Mouse (Mus musculus): ENCODE data around the gene Atp6v1b1. TPM values are rescaled to one million over a fixed set of nuclear protein-coding genes. Genes with fewer than 3 reads are reported as not detected.

The Atp6v1b1 gene
- polyA plus RNA-seq, 1 experiment, result not detected

- WGBS, result 4% methylated on average over 34 of the region's 34 CpGs
- H3K27ac ChIP-seq (ENCODE audit: insufficient read depth, low read depth, low read length), result no peak overlapping the region
- peaks cover 11% of the 10 kb centered on the region for H3K4me1 ChIP-seq (ENCODE audit: control insufficient read depth, insufficient read depth, low read length)
- TF ChIP-seq POLR2A (IDR thresholded peaks at IDR 0.05; ENCODE audit: insufficient read depth, low read depth, low read length) (no peak), CTCF (IDR thresholded peaks at IDR 0.05; ENCODE audit: insufficient read depth, low read depth, low read length) (no peak)
- H3K4me3 ChIP-seq (ENCODE audit: insufficient read depth, low read depth, low read length), result no peak overlapping the region
Measured at GRCm38 (mm10) chr6:83714221-83715123, 28.3 kb upstream of the Atp6v1b1 start.

DNA sequence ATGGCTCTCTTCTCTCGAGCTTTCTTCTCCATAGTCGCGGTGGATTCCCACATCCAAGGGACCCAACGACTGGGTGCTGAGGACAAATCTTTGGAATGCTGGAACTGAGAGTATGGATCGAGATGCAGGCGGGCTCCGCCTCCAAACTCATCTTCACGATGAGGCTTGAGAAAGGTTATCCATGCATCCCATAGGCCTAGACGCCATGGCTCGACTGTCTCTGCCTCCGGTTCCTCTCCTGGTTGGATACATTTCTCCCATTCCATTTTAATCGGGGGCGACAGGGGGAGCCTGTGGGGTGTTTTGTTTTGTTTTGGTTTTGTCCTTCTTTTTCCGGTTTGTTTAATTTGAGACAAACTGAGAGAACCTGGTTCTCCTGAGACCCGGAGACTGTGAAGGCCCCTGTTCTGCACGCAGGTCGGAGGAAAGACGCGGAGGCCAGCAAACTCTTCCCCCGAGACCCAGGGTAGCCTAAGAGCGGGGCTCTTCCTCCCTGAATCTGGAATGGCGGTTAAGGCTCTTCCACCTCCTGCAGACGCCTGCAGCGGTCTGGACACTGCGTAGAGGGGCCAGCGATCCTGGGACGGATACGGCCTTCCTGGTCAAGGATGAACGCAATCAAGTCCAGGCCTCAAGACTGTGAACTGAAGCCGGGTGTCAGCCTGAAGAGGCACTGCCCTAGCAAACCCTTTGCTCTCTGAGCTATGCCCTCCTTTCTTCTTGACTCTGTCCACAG is 27.2 kb upstream of the Atp6v1b1 start:
- Histone ChIP-seq H3K4me1 (ENCODE audit: control insufficient read depth, insufficient read depth, low read length) (peaks cover 11% of the 10 kb centered on the region), H3K27ac (ENCODE audit: insufficient read depth, low read depth, low read length) (no peak overlapping the region), H3K4me3 (ENCODE audit: insufficient read depth, low read depth, low read length) (no peak overlapping the region)
- WGBS, result 5% methylated on average over 30 of the region's 30 CpGs
- TF ChIP-seq POLR2A (IDR thresholded peaks at IDR 0.05; ENCODE audit: insufficient read depth, low read depth, low read length), result no peak
- TF ChIP-seq CTCF (IDR thresholded peaks at IDR 0.05; ENCODE audit: insufficient read depth, low read depth, low read length), result no peak

GRCm38 (mm10) chr6:83717026-83717425 is 25.8 kb upstream of the Atp6v1b1 start:
- Histone ChIP-seq H3K4me1 (ENCODE audit: control insufficient read depth, insufficient read depth, low read length) (peaks cover 2% of the 10 kb centered on the region; the same call in 1 of the 2 replicates), H3K27ac (ENCODE audit: insufficient read depth, low read depth, low read length) (no peak overlapping the region), H3K4me3 (ENCODE audit: insufficient read depth, low read depth, low read length) (no peak overlapping the region)
- TF ChIP-seq CTCF (IDR thresholded peaks at IDR 0.05; ENCODE audit: insufficient read depth, low read depth, low read length), result no peak
- TF ChIP-seq POLR2A (IDR thresholded peaks at IDR 0.05; ENCODE audit: insufficient read depth, low read depth, low read length), result no peak
- WGBS, result 4% methylated on average over 8 of the region's 8 CpGs

DNA sequence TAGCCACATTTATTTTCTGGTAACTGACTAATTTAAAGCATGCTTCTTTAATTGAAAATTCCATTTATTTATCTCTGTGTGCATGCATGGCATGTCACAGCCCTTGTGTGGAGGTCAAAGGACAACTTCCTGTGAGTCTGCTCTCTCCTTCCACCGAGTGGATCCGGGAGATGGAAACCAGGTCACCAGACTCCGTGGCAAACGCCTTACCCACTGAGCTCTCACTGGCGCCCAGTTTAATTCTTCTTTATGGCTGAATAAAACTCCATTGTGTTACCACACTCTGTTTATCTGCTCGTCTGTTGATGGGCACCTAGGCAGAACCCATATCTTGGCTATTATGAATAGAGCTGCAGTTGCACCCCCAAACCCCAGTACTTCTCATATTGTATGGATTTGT is 20.3 kb upstream of the Atp6v1b1 start:
- Histone ChIP-seq H3K4me3 (ENCODE audit: insufficient read depth, low read depth, low read length) (no peak overlapping the region), H3K27ac (ENCODE audit: insufficient read depth, low read depth, low read length) (no peak overlapping the region), H3K4me1 (ENCODE audit: control insufficient read depth, insufficient read depth, low read length) (no peaks in the 10 kb centered on the region)
- WGBS, result 19% methylated on average over 6 of the region's 6 CpGs
- no peak for TF ChIP-seq POLR2A (IDR thresholded peaks at IDR 0.05; ENCODE audit: insufficient read depth, low read depth, low read length)
- no peak for TF ChIP-seq CTCF (IDR thresholded peaks at IDR 0.05; ENCODE audit: insufficient read depth, low read depth, low read length)

DNA sequence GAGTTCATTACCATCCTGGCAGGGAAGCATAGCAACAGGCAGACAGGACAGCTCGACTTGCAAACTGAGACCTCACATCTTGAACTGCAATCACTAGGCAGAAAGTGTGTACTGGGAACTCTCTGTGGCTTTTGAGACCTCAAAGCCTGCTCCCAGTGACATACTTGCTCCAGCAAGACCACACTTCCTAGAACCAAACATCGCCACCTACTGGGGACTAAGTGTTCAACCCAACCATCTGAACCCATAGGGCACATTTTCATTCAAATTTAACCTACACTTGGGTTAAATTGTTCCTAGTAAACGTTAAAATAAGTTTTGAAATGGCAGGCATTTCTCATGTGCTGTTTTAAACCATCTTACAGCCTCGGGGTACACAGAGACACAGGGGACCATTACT is 15.6 kb upstream of the Atp6v1b1 start:
- 40% methylated on average over 4 of the region's 4 CpGs for WGBS

GRCm38 (mm10) chr6:83728488-83728887 is 14.3 kb upstream of the Atp6v1b1 start:
- no peak overlapping the region for H3K27ac ChIP-seq (ENCODE audit: insufficient read depth, low read depth, low read length)
- WGBS, result 93% methylated on average over 3 of the region's 3 CpGs
- no peak for TF ChIP-seq POLR2A (IDR thresholded peaks at IDR 0.05; ENCODE audit: insufficient read depth, low read depth, low read length)
- no peak for TF ChIP-seq CTCF (IDR thresholded peaks at IDR 0.05; ENCODE audit: insufficient read depth, low read depth, low read length)
- no peaks in the 10 kb centered on the region for H3K4me1 ChIP-seq (ENCODE audit: control insufficient read depth, insufficient read depth, low read length)
- no peak overlapping the region for H3K4me3 ChIP-seq (ENCODE audit: insufficient read depth, low read depth, low read length)

More for the DNA sequence above, 15.6 kb upstream of the Atp6v1b1 start:
- TF ChIP-seq CTCF (IDR thresholded peaks at IDR 0.05; ENCODE audit: insufficient read depth, low read depth, low read length) (no peak), POLR2A (IDR thresholded peaks at IDR 0.05; ENCODE audit: insufficient read depth, low read depth, low read length) (no peak)
- Histone ChIP-seq H3K27ac (ENCODE audit: insufficient read depth, low read depth, low read length) (no peak overlapping the region), H3K4me3 (ENCODE audit: insufficient read depth, low read depth, low read length) (no peak overlapping the region), H3K4me1 (ENCODE audit: control insufficient read depth, insufficient read depth, low read length) (no peaks in the 10 kb centered on the region)

DNA sequence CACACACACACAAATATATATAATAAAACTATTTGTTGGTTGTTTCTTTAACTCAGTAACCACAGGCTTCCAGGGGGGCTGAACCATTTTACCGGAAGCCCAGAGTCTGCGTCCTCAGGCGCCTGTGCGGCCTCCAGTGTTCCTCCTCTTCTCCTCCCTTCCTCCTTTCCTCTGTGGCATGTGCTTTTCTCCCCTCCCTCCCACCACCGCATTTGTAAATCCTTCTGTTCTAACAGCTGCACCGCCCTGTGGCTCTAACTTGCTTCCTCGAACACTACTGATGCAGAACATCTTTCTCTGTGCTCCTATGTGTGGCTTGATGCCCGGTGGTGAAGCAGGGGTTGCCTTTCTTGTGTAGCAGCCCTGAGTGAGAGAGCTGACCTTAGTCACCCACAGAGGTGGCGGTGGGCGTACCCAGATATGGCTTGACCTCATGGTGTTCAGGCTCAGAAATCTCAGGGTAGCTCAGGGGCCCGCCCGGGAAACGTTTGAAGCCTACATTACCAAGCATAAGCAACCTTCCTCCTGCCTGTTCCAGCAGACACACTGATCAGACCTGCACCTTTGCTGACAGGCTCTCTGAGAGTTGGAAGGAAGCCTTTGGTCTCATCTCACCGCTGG is 13.3 kb upstream of the Atp6v1b1 start:
- 75% methylated on average over 14 of the region's 14 CpGs for WGBS
- Histone ChIP-seq H3K4me1 (ENCODE audit: control insufficient read depth, insufficient read depth, low read length) (no peaks in the 10 kb centered on the region), H3K27ac (ENCODE audit: insufficient read depth, low read depth, low read length) (no peak overlapping the region), H3K4me3 (ENCODE audit: insufficient read depth, low read depth, low read length) (no peak overlapping the region)
- TF ChIP-seq POLR2A (IDR thresholded peaks at IDR 0.05; ENCODE audit: insufficient read depth, low read depth, low read length) (no peak), CTCF (IDR thresholded peaks at IDR 0.05; ENCODE audit: insufficient read depth, low read depth, low read length) (no peak)

GRCm38 (mm10) chr6:83731128-83731527 is 11.7 kb upstream of the Atp6v1b1 start:
- no peaks in the 10 kb centered on the region for H3K4me1 ChIP-seq (ENCODE audit: control insufficient read depth, insufficient read depth, low read length)
- 38% methylated on average over 5 of the region's 5 CpGs for WGBS
- TF ChIP-seq POLR2A (IDR thresholded peaks at IDR 0.05; ENCODE audit: insufficient read depth, low read depth, low read length), result no peak
- peak; percentile 60; the same call in 1 of the 2 replicates for TF ChIP-seq CTCF (IDR thresholded peaks at IDR 0.05; ENCODE audit: insufficient read depth, low read depth, low read length)
- H3K27ac ChIP-seq (ENCODE audit: insufficient read depth, low read depth, low read length), result no peak overlapping the region
- no peak overlapping the region for H3K4me3 ChIP-seq (ENCODE audit: insufficient read depth, low read depth, low read length)
